Mouse (Mus musculus) CH12.LX (cell line): Measurements from ENCODE around the gene Slc30a6. TPM values are rescaled to one million over a fixed set of nuclear protein-coding genes. Genes with fewer than 3 reads are reported as not detected.

ENCODE experiments used
- DNase-seq: peaks from one replicate; pipeline ENCODE4 v3.0.0-alpha.2; 2013; ENCODE audit errors: extremely low read depth
- H3K27ac ChIP-seq: 2 replicates; pipeline ENCODE4 v1.5.1; 2012; ENCODE audit warnings: low read depth, mild to moderate bottlenecking, control low read depth, moderate library complexity; ENCODE audit not compliant: insufficient read depth
- H3K27me3 ChIP-seq: replicated peaks from 2 replicates; pipeline ENCODE3; 2012; ENCODE audit warnings: inconsistent platforms
- H3K36me3 ChIP-seq, 2 experiments: replicated peaks in 1 of 2; 2 replicates each; pipeline versions ENCODE3 to v1.6.1; 2012; ENCODE audit warnings: inconsistent platforms in 1 of 2, low read length in 1 of 2, mild to moderate bottlenecking in 1 of 2, mixed read lengths in 1 of 2, moderate library complexity in 1 of 2; ENCODE audit not compliant: control insufficient read depth in 1 of 2, insufficient read depth in 1 of 2
- H3K4me1 ChIP-seq, 2 experiments: 2 replicates each; pipeline ENCODE4 v1.6.1; 2012; ENCODE audit warnings: inconsistent platforms in 1 of 2, moderate library complexity in 1 of 2; ENCODE audit not compliant: insufficient read depth in 2 of 2, control insufficient read depth in 1 of 2
- H3K4me2 ChIP-seq: 2 replicates; pipeline ENCODE4 v1.6.1; 2012; ENCODE audit warnings: low read depth, mild to moderate bottlenecking, control low read depth; ENCODE audit not compliant: poor library complexity, insufficient read depth, severe bottlenecking
- H3K4me3 ChIP-seq, 3 experiments: fragments of 150-350 bp in 1 of 3; sonication (generic) in 1 of 3; replicated peaks in 1 of 3; 2 replicates each; pipeline versions ENCODE3 to v1.5.1; 2011 to 2012; ENCODE audit warnings: low read depth in 2 of 3, low read length in 2 of 3, mild to moderate bottlenecking in 2 of 3, moderate library complexity in 2 of 3, control low read depth in 1 of 3, improper control_type of control experiment in 1 of 3, inconsistent platforms in 1 of 3, mixed read lengths in 1 of 3; ENCODE audit not compliant: poor library complexity in 1 of 3
- H3K79me2 ChIP-seq: replicated peaks from 2 replicates; pipeline ENCODE4 v1.6.1; 2012; ENCODE audit warnings: mild to moderate bottlenecking, moderate library complexity; ENCODE audit not compliant: control insufficient read depth, poor library complexity, insufficient read depth, severe bottlenecking; ENCODE audit errors: extremely low read depth
- H3K9ac ChIP-seq: 2 replicates; pipeline ENCODE4 v1.6.1; 2012; ENCODE audit warnings: low read depth, mild to moderate bottlenecking, control low read depth, moderate library complexity; ENCODE audit not compliant: insufficient read depth
- H3K9me3 ChIP-seq: replicated peaks from 2 replicates; pipeline ENCODE3; 2012; ENCODE audit warnings: low read length, inconsistent platforms, mixed read lengths
- BHLHE40 ChIP-seq: IDR thresholded peaks from 2 replicates; pipeline ENCODE4 v1.6.1; 2011; ENCODE audit warnings: mild to moderate bottlenecking, low read depth, low read length, improper control_type of control experiment
- EP300 ChIP-seq: IDR thresholded peaks from 2 replicates; pipeline ENCODE4 v1.6.1; 2011; ENCODE audit warnings: low read length, improper control_type of control experiment
- JUND ChIP-seq: conservative IDR thresholded peaks from 2 replicates; pipeline ENCODE4 v1.6.1; 2011; ENCODE audit warnings: low read depth, low read length, improper control_type of control experiment
- RCOR1 ChIP-seq: conservative IDR thresholded peaks from 2 replicates; pipeline ENCODE4 v1.6.1; 2012; ENCODE audit warnings: low read depth, mild to moderate bottlenecking, inconsistent platforms, low read length, improper control_type of control experiment
- SMC3 ChIP-seq: IDR thresholded peaks from 2 replicates; pipeline ENCODE4 v1.6.1; 2011; ENCODE audit warnings: low read depth, low read length, improper control_type of control experiment
- ZMIZ1 ChIP-seq: IDR thresholded peaks from 2 replicates; pipeline ENCODE4 v1.6.1; 2012; ENCODE audit warnings: low read depth, mild to moderate bottlenecking, inconsistent platforms, low read length, improper control_type of control experiment
- ZNF384 ChIP-seq: IDR thresholded peaks from 2 replicates; pipeline ENCODE4 v1.6.1; 2012; ENCODE audit warnings: low read depth, low read length, improper control_type of control experiment, inconsistent platforms
- dilution Hi-C: fragments of 300-500 bp; cut with MboI; formaldehyde crosslinking; loops from 2 replicates; pipeline ENCODE4 v1.14.3; 2020; ENCODE audit warnings: low sequenced_read_pairs; ENCODE audit not compliant: extremely low pct_unique_long_range_greater_than_20kb, extremely low pct_ligation_motif_present
- in situ Hi-C: fragments of 300-500 bp; cut with MboI; formaldehyde crosslinking; loops from 3 replicates; pipeline ENCODE4 v1.14.3; 2019; ENCODE audit warnings: low sequenced_read_pairs, low pct_ligation_motif_present, low pct_unique_long_range_greater_than_20kb, mixed read lengths
- polyA plus RNA-seq: library from polyadenylated mRNA; unstranded; fragments of >175 nt; gene quantifications from 2 replicates; pipeline ENCODE4 v1.2.1, GENCODE M21; 2012; ENCODE audit warnings: low read depth; ENCODE audit not compliant: insufficient read length
- total RNA-seq, 2 experiments: library from RNA; depleted of rRNA; stranded (reverse); fragments of 300-350 nt in 1 of 2; fragments of >200 nt in 1 of 2; gene quantifications; 2 replicates each; pipeline ENCODE4 v1.2.3; 2012 to 2014

The Slc30a6 gene
- total and polyA plus RNA-seq, 3 experiments, result 16.8 to 27.2 (median 19.7) TPM

DNA sequence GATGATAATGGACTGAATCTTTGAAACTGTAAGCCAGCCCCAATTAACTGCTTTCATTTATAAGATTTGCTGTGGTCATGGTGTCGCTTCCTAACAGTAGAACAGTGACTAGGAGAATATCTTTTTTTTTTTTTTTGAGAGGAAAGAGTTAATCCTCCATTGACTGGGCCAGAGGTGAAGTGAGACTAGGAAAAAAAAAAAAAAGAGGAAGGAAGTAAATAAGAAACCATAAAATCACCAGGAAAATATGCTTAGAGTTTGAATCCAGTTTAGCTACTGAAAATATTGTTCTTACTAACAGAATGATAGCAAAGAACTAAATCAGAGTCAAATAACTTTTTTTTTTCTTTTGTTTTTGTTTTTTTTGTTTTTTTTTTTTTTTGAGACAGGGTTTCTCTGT, 59.3 kb downstream of the Slc30a6 start:
- no peak for DNase-seq
- in situ Hi-C loops, result no loop called here
- Histone ChIP-seq H3K9me3 (peaks cover 2% of the 10 kb centered on the region), H3K79me2 (no peaks in the 10 kb centered on the region), H3K9ac (no peak overlapping the region), H3K4me3 (no peak overlapping the region), H3K27me3 (no peaks in the 10 kb centered on the region), H3K27ac (no peak overlapping the region), H3K4me2 (no peak overlapping the region), H3K4me1 (peaks cover 2 to 25% of the 10 kb centered on the region in 2 experiments; a peak in 3 of 4 replicates), H3K36me3 (peaks cover 0 to 41% of the 10 kb centered on the region in 2 experiments)
- peak; percentile 56; the same call in 1 of the 2 replicates for TF ChIP-seq EP300
- no peak for TF ChIP-seq ZMIZ1
- TF ChIP-seq ZNF384, result peak; percentile 93
- dilution Hi-C loops, result no loop called here

- no peak for DNase-seq
- peaks cover 2 to 25% of the 10 kb centered on the region in 2 experiments; a peak in 3 of 4 replicates for H3K4me1 ChIP-seq
- H3K27ac ChIP-seq, result no peak overlapping the region
- peaks cover 0 to 34% of the 10 kb centered on the region in 2 experiments for H3K36me3 ChIP-seq
- no peak overlapping the region for H3K4me2 ChIP-seq
- H3K9ac ChIP-seq, result no peak overlapping the region
- no peaks in the 10 kb centered on the region for H3K27me3 ChIP-seq
- no peaks in the 10 kb centered on the region for H3K79me2 ChIP-seq
- in situ Hi-C loops, result no loop called here
- TF ChIP-seq RCOR1 (no peak), BHLHE40 (no peak)
- H3K9me3 ChIP-seq, result peaks cover 2% of the 10 kb centered on the region
- dilution Hi-C loops, result no loop called here
- H3K4me3 ChIP-seq, result no peak overlapping the region
Observed at GRCm38 (mm10) chr17:74455426-74455825, 60.0 kb downstream of the Slc30a6 start.

DNA sequence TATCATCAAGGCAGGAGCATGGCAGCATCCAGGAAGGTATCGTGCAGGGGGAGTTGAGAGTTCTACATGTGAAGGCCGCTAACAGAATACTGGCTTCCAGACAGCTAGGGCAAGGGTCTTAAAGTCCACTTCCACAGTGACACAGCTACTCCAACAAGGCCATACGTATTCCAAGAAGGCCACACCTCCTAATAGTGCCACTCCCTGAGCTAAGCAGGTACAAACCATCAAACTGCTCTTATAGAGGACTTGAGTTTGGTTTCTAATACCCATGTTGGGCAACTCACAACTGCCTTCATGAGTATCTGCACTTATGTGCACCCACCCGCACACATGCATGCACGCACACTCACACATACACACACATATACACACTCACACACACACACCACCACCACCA, 61.4 kb downstream of the Slc30a6 start:
- H3K4me1 ChIP-seq, result peaks cover 2 to 25% of the 10 kb centered on the region in 2 experiments; a peak in 3 of 4 replicates
- no peak for TF ChIP-seq JUND
- TF ChIP-seq SMC3, result no peak
- in situ Hi-C loops, result no loop called here

More for the DNA sequence above, 61.4 kb downstream of the Slc30a6 start:
- H3K27me3 ChIP-seq, result no peaks in the 10 kb centered on the region
- dilution Hi-C loops, result no loop called here
- H3K4me2 ChIP-seq, result no peak overlapping the region
- H3K79me2 ChIP-seq, result no peaks in the 10 kb centered on the region
- H3K27ac ChIP-seq, result no peak overlapping the region
- H3K9ac ChIP-seq, result no peak overlapping the region
- DNase-seq, result no peak
- peaks cover 0 to 24% of the 10 kb centered on the region in 2 experiments for H3K36me3 ChIP-seq
- H3K4me3 ChIP-seq, result no peak overlapping the region
- H3K9me3 ChIP-seq, result peaks cover 2% of the 10 kb centered on the region
